Mouse (Mus musculus) heart, postnatal 0 days (tissue): ENCODE measurements around the gene Nudt8.

ENCODE experiments used
- CTCF ChIP-seq: IDR thresholded peaks from 2 replicates; pipeline ENCODE4 v1.5.1; 2016; ENCODE audit warnings: antibody characterized with exemption, control low read depth, low read depth
- EP300 ChIP-seq: IDR thresholded peaks from 2 replicates; pipeline ENCODE4 v1.6.1; 2016; ENCODE audit warnings: antibody characterized with exemption, low read depth

DNA sequence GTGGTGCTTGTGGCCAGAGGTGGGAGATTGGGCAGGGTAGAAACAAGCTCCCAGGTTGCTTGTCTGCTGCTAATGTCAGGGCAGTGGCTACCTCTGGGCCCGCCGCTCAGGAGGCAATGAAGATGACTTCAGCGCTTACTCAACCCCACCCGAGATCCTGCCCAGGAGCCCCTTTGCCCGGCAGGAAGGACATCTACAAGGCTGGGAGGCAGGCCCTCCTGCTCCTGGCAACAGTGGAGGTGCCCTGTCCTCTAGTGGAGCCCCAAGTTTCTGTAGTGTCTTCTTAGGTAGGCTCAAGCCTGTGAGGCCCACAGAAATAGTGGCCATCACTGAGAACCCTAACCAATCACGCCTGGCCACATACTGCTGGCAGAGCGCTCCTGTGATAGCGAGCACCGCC, 4.7 kb downstream of the Nudt8 start:
- no peak for TF ChIP-seq CTCF
- TF ChIP-seq EP300 = no peak
